Mouse (Mus musculus): ENCODE measurements around the gene Gm2a. TPM values are rescaled to one million over a fixed set of nuclear protein-coding genes. Genes with fewer than 3 reads are reported as not detected.

The Gm2a gene
- polyA plus RNA-seq, 2 experiments from 2014 or later: 152 to 191 TPM

- no peak for ATAC-seq
These were observed 35.3 kb downstream of the Gm2a start for GRCm38 (mm10) chr11:55133204-55133603.

GRCm38 (mm10) chr11:55134407-55134806 is 36.5 kb downstream of the Gm2a start:
- ATAC-seq: no peak

DNA sequence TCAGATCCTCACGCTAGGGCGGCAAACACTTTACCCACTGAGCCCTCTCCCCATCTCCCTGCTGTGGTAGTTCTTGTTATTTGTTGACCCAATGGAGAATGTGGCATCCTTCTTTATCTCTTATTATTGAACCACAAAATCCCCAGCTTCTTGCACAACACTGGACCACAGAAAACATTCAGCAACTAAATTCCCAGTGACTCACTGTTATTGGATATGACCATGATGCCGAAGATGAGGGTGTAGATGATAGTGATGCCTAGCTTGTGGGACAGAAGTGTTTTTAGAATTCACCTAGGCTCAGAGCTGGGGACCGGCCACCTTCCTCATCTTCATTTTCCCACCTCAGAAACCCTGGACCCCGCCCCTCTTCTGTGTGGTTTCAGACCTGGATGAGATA is 37.0 kb downstream of the Gm2a start:
- no peak for ATAC-seq

DNA sequence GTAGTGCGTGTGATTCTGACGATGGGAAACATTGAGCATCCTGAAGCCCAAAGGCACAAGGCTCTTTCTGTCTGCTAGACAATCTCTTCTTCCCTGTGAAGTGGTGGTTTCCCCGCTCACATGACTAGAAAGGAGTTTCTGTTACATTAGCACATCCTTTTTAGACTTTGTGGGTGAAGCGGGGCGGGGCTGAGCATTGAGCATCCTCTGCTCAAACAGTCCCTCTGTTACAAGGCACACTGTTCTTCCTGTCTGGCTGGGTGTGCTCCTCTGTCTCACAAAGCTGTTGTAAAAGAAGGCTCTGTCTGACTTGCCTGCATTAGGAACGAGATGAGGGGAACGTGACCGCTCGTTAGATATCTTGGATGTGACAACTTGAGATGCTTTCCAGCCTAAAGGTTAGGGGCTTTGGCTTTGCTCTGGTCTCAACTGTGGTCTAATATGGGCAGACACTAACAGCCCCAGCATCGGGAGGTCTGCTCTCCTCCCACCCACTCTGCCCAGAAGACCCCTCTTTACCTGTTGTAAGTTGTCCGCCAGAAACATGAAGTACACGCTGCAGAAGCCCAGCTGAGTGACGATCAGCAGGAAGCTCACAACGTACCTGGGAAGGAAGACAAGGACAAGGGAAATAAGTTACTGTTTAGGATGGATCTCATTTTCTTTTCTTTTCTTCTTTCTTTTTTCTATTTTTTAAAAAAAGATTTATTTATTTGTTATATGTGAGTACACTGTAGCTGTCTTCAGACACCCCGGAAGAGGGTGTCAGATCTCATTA is 39.0 kb downstream of the Gm2a start:
- ATAC-seq: peak; percentile 87

DNA sequence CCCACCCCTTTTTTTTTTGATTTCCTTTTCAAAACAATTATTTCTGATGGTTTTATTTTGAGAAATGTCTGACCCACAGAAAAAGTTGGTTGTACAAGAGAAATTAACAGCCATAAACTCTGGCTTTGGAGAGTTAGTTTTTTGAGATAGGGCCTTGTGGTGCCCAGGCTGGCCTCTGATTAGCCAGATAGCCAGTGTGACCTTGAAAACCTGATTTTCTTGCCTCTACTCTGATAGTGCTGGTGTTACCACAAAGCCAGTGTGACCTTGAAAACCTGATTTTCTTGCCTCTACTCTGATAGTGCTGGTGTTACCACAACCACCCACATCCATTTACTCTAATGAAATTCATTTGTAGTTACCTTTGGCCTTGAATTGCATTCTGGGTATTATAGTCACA is 39.7 kb downstream of the Gm2a start:
- no peak for ATAC-seq

DNA sequence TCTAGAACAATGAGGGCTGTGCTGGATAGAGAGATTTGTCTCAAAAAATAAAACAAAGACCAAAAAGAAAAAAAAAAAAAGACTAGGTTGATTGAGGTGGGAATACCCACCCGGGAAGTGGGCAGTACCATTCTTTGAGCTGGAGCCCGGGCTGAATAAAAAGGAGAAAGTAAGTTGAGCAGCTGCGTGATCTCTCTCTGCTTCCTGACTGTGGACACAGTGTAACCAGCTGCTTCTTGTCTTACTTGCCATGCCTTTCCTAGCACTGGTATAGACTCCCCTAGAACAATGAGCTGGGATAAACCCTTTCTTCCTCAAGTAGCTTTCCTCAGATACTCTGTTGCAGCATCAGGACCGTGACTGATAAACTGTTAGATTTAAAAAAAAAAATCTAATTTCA is 43.6 kb downstream of the Gm2a start:
- ATAC-seq: no peak

DNA sequence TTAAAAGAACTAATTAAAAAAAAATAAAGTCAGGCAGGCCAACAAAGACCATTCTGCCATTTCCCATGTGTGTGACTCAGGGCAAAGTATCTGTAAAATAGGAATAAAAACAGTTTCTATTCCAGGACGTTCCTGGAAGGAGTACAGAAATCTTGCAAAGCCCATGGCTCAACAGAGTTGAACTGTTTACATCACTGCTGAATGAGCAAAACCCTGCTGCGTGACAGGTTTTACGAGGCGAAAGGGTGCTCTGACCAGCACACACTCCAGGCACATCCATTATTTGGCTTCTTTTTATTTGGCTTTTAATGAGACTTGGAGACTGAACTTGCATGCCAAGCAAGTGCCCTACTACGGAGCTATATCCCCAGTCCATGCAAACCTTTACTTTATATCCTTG is 46.1 kb downstream of the Gm2a start:
- ATAC-seq: no peak

DNA sequence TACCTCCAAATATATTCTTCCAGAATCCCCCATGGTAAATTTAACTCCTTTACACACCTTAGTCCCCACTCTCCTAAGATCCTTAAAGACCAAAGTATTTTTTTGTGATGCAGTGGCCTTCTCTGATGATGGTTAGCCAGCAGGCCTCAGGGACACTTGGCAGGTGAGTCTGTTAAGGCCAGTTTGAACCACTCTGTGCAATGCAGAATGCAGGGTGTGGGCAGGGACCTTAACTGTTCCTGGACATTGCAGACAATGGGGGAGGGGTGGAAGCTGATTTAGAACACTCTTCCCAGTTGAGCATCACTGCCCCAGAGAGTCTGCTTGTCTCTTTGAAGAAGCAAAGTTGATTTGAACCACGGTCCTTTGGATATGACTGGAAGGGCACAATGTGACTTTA is 48.9 kb downstream of the Gm2a start:
- no peak for ATAC-seq

- no peak for ATAC-seq
These were observed 49.5 kb downstream of the Gm2a start for GRCm38 (mm10) chr11:55147423-55147822.

GRCm38 (mm10) chr11:55148461-55148860 is 50.5 kb downstream of the Gm2a start:
- ATAC-seq: no peak

DNA sequence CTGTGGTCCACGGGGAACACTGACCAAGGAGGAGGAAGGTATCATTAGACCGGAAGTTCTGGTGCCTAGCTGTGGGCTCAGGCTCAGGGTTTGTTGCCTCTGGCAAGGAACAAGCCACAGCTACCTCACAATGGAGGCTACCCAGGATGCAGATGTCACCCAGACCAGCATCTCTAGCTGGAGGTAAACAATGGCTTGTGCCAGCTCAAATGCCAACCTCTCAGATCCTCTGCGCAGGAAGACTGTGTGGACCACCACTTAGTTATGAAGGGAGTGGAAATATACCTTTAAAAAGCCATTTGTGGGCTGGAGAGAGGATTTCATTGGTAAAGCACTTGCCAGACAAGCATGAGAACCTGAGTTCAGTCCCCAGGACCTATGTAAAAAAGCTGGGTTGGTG is 53.7 kb downstream of the Gm2a start, which contains the start of gene Slc36a3:
TSS of gene Slc36a3 (minus strand) at position 101 of the 400 bp plus-strand sequence.
- no peak for ATAC-seq

- ATAC-seq: no peak
These were observed 56.6 kb downstream of the Gm2a start for GRCm38 (mm10) chr11:55154398-55155069.

DNA sequence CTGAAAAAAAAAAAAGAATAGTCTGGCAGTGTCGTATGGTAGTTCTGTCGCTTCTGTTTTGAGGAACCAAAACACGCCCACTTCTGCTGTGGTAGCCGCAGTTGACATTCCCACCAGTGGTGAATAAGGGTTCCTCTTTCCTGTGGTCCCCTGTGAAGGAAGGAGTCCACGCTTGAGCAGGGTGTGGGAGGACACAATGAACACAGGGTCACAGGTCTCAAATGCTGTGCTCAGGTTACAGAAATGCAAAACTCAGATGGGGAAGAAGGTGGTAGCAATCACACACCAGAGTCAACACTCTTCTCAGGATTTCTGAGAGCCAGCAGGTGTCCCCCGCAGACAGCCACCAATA is 57.1 kb downstream of the Gm2a start:
- ATAC-seq: no peak

GRCm38 (mm10) chr11:55158785-55159359 is 61.0 kb downstream of the Gm2a start:
- ATAC-seq: peak; percentile 75

Other genes starting within 250 kb of the Gm2a start
- 1 to 10 TPM; 2.4 to 3.7 TPM for gene Lyrm7, start 237.2 kb upstream of the Gm2a start, polyA plus RNA-seq (2017; shearing (Covaris generic))
- 100 to 1,000 TPM; 601 to 656 TPM for gene Hint1, start 231.7 kb upstream of the Gm2a start, polyA plus RNA-seq (2017; shearing (Covaris generic))
- 1 to 10 TPM in 1 of 2 experiments, under 1 TPM in 1; 0.90 to 1.1 TPM for gene Gpx3, start 195.7 kb upstream of the Gm2a start, polyA plus RNA-seq (2017; shearing (Covaris generic))
- gene Tnip1, start 135.2 kb upstream of the Gm2a start, polyA plus RNA-seq (2017; shearing (Covaris generic)): 10 to 100 TPM; 81.5 to 98.2 TPM
- 100 to 1,000 TPM; 447 to 527 TPM for gene Anxa6, start 64.7 kb upstream of the Gm2a start, polyA plus RNA-seq (2017; shearing (Covaris generic))
- 10 to 100 TPM; 78.6 to 85.9 TPM for gene Ccdc69, start 20.0 kb upstream of the Gm2a start, polyA plus RNA-seq (2017; shearing (Covaris generic))
- 1 to 10 TPM in 1 of 2 experiments, under 1 TPM in 1; 0.36 to 1.2 TPM for gene Slc36a3, start 53.6 kb downstream of the Gm2a start, polyA plus RNA-seq (2017; shearing (Covaris generic))
- gene Slc36a2, start 87.0 kb downstream of the Gm2a start, polyA plus RNA-seq (2017; shearing (Covaris generic)): under 1 TPM in 1 of 2 experiments, not detected in 1; 0.37 TPM
- 1 to 10 TPM; 2.3 to 2.5 TPM for gene Slc36a1, start 106.2 kb downstream of the Gm2a start, polyA plus RNA-seq (2017; shearing (Covaris generic))
- not detected for gene Fat2, start 238.4 kb downstream of the Gm2a start, polyA plus RNA-seq (2017; shearing (Covaris generic))